Mouse (Mus musculus) C2C12 (cell line): ENCODE results near the gene Sgta.

Experiments
- CEBPB ChIP-seq: IDR thresholded peaks from one replicate; pipeline ENCODE4 v1.6.1; 2011; ENCODE audit warnings: low read depth, mild to moderate bottlenecking, control low read depth, moderate library complexity
- CTCF ChIP-seq: IDR thresholded peaks from one replicate; pipeline ENCODE4 v1.5.1; 2011; ENCODE audit not compliant: control insufficient read depth, insufficient read depth, insufficient read length
- MAX ChIP-seq: IDR thresholded peaks from one replicate; pipeline ENCODE4 v1.6.1; 2011; ENCODE audit warnings: mild to moderate bottlenecking, control low read depth
- MYOG ChIP-seq: IDR thresholded peaks from one replicate; pipeline ENCODE4 v1.6.1; 2011; ENCODE audit not compliant: control insufficient read depth, insufficient read length; ENCODE audit errors: extremely low read depth
- USF1 ChIP-seq: IDR thresholded peaks from one replicate; pipeline ENCODE4 v1.6.1; 2011; ENCODE audit warnings: low read depth, mild to moderate bottlenecking, control low read depth, moderate library complexity

DNA sequence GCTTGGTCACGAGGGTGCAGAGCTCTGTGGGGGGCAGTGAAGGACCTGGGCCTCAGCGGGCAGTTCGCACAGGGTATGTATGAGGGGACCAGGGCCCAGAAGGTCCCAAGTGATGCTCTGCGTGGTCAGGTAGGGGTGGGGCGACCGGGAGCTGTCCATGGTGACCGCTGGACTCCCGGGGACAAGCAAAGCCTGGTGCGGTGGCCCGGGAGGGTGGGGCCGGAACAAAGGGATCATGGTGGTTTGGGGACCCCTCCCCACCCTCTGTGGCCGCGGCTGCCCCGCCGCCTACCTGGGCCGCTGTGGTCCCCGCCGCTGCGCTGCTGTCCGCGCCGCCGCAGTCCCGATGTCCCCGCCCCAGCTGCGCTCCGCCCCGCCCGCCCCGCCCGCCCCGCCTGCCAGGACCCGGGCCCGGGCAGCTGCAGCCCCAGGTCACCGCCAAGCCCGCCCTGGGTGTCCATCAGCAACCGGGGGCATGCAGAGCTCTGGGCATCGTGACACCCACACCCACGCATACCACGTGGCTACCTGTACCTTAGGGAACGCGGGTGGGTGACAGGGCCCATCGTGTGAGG is 34.8 kb downstream of the Sgta start:
- no peak for TF ChIP-seq CTCF
- TF ChIP-seq CEBPB, result no peak
- TF ChIP-seq MYOG, result no peak
- no peak for TF ChIP-seq USF1
- TF ChIP-seq MAX, result no peak
